Mouse (Mus musculus): ENCODE data around the gene Meaf6.
A peak's percentile ranks its signal among the peaks of the same experiment; 100 is the strongest.

Gene Meaf6

GRCm38 (mm10) chr4:125145213-125145612 is 60.3 kb downstream of the Meaf6 start:
- no peak for DNase-seq

- no peak for DNase-seq
Measured at GRCm38 (mm10) chr4:125147970-125148369, 63.0 kb downstream of the Meaf6 start.

GRCm38 (mm10) chr4:125149460-125149859 is 64.5 kb downstream of the Meaf6 start:
- no peak for DNase-seq

GRCm38 (mm10) chr4:125152469-125152868 is 67.5 kb downstream of the Meaf6 start:
- DNase-seq, result no peak

GRCm38 (mm10) chr4:125153659-125154241 is 68.8 kb downstream of the Meaf6 start:
- no peak for DNase-seq

GRCm38 (mm10) chr4:125155646-125156045 is 70.7 kb downstream of the Meaf6 start:
- no peak for DNase-seq

- DNase-seq, result no peak
Measured at GRCm38 (mm10) chr4:125157322-125157721, 72.4 kb downstream of the Meaf6 start.

GRCm38 (mm10) chr4:125158081-125158480 is 73.1 kb downstream of the Meaf6 start:
- no peak for DNase-seq

GRCm38 (mm10) chr4:125158581-125159317 is 73.8 kb downstream of the Meaf6 start:
- no peak for DNase-seq

- DNase-seq, result peak; percentile 89
Measured at GRCm38 (mm10) chr4:125160320-125160950, 75.5 kb downstream of the Meaf6 start.

GRCm38 (mm10) chr4:125160951-125161331 is 76.0 kb downstream of the Meaf6 start:
- DNase-seq, result no peak

- DNase-seq, result no peak
Measured at GRCm38 (mm10) chr4:125161392-125161791, 76.5 kb downstream of the Meaf6 start.

- no peak for DNase-seq
Measured at GRCm38 (mm10) chr4:125162701-125163100, 77.8 kb downstream of the Meaf6 start.
